Mouse (Mus musculus): ENCODE results near the gene Tle4.

- TF ChIP-seq CTCF (IDR thresholded peaks at IDR 0.05; ENCODE audit: low read depth), result no peak
- TF ChIP-seq EP300 (IDR thresholded peaks at IDR 0.05; ENCODE audit: low read depth), result no peak
Observed at GRCm38 (mm10) chr19:14597917-14598689, at the start of gene Tle4.

Data from heart, postnatal 0 days (tissue).